Mouse (Mus musculus) T-cell, adult 2 months (primary cell): ENCODE results near the gene Ddn.
A peak's percentile ranks its signal among the peaks of the same experiment; 100 is the strongest.

Experiments
- DNase-seq: peaks from one replicate; pipeline ENCODE4 v3.0.0; 2022; ENCODE audit warnings: low spot score

Ddn gene

GRCm38 (mm10) chr15:98809390-98809789 lies at the start of gene Ddn:
Gene Ddn (minus strand): TSS chr15:98809490.
- no peak for DNase-seq

GRCm38 (mm10) chr15:98854214-98854613 lies 44.9 kb upstream of the Ddn start:
- no peak for DNase-seq

GRCm38 (mm10) chr15:98853161-98853937 lies 44.1 kb upstream of the Ddn start:
- no peak for DNase-seq

GRCm38 (mm10) chr15:98852733-98853132 lies 43.4 kb upstream of the Ddn start:
- DNase-seq: no peak

GRCm38 (mm10) chr15:98852071-98852470 lies 42.8 kb upstream of the Ddn start:
- DNase-seq: no peak

- no peak for DNase-seq
Observed at GRCm38 (mm10) chr15:98851229-98851818, 42.0 kb upstream of the Ddn start.

- no peak for DNase-seq
Observed at GRCm38 (mm10) chr15:98850668-98851067, 41.4 kb upstream of the Ddn start.

- DNase-seq: no peak
Observed at GRCm38 (mm10) chr15:98849956-98850600, 40.8 kb upstream of the Ddn start.

- no peak for DNase-seq
Observed at GRCm38 (mm10) chr15:98849165-98849564, 39.9 kb upstream of the Ddn start.

GRCm38 (mm10) chr15:98846140-98846539 lies 36.9 kb upstream of the Ddn start:
- no peak for DNase-seq

GRCm38 (mm10) chr15:98845149-98845548 lies 35.9 kb upstream of the Ddn start:
- DNase-seq: no peak

- no peak for DNase-seq
Observed at GRCm38 (mm10) chr15:98843595-98844223, 34.4 kb upstream of the Ddn start.

GRCm38 (mm10) chr15:98839671-98840585 lies 30.6 kb upstream of the Ddn start:
- no peak for DNase-seq

GRCm38 (mm10) chr15:98839161-98839560 lies 29.9 kb upstream of the Ddn start:
- no peak for DNase-seq

GRCm38 (mm10) chr15:98837743-98838103 lies 28.4 kb upstream of the Ddn start:
- no peak for DNase-seq

GRCm38 (mm10) chr15:98837006-98837742 lies 27.9 kb upstream of the Ddn start:
- DNase-seq: no peak

GRCm38 (mm10) chr15:98835291-98835690 lies 26.0 kb upstream of the Ddn start:
- no peak for DNase-seq

- DNase-seq: no peak
Observed at GRCm38 (mm10) chr15:98834059-98834458, 24.8 kb upstream of the Ddn start.

GRCm38 (mm10) chr15:98833281-98833680 lies 24.0 kb upstream of the Ddn start:
- DNase-seq: no peak

GRCm38 (mm10) chr15:98832161-98833058 lies 23.1 kb upstream of the Ddn start:
- peak; percentile 69 for DNase-seq
